Mouse (Mus musculus) hematopoietic multipotent progenitor cell, adult 10-12 weeks (in vitro differentiated cells): ENCODE results near the gene Gm9958. TPM values are rescaled to one million over a fixed set of nuclear protein-coding genes. Genes with fewer than 3 reads are reported as not detected.

Experiments
- polyA plus RNA-seq: library from polyadenylated mRNA; stranded (reverse); fragments of >175 nt; gene quantifications from 2 replicates; pipeline ENCODE4 v1.2.3, GENCODE M21; 2012; ENCODE audit warnings: low replicate concordance

Gm9958 gene
- 0.11 and 0.36 TPM in 2 replicates for polyA plus RNA-seq

GRCm38 (mm10) chr5:90367067-90367303, at the start of gene Gm9958:
Gene Gm9958 (plus strand): TSS chr5:90367204.

GRCm38 (mm10) chr5:90366121-90367066, 610 bp upstream of the Gm9958 start, which contains the start of gene Ankrd17:
Gene Ankrd17 (minus strand): TSS chr5:90366577.

Other genes with a start within 250 kb of the Gm9958 start
- gene Cox18, start 143.2 kb upstream of the Gm9958 start, polyA plus RNA-seq, result 34.0 and 37.4 TPM in 2 replicates
- 9.2 and 22.1 TPM in 2 replicates for gene Ankrd17, start 627 bp upstream of the Gm9958 start, polyA plus RNA-seq
- gene Alb, start 93.7 kb downstream of the Gm9958 start, polyA plus RNA-seq, result not detected in 2 replicates
- gene Afp, start 123.5 kb downstream of the Gm9958 start, polyA plus RNA-seq, result 0.13 TPM in 1 of 2 replicates, not detected in the other
- gene Afm, start 151.7 kb downstream of the Gm9958 start, polyA plus RNA-seq, result not detected in 2 replicates
- not detected in 2 replicates for gene 5830473C10Rik, start 193.9 kb downstream of the Gm9958 start, polyA plus RNA-seq